Mouse (Mus musculus) right cerebral cortex, postnatal 10 days (tissue): ENCODE results near the gene Atoh8.

Experiments
- DNase-seq, 2 experiments: peaks; one replicate each; pipeline ENCODE4 v3.0.0; 2021; ENCODE audit warnings: low spot score in 2 of 2

Gene Atoh8

GRCm38 (mm10) chr6:72158966-72159764, 76.2 kb downstream of the Atoh8 start:
- no peak for DNase-seq
